Mouse (Mus musculus) C3H10T1/2 (cell line): ENCODE measurements around the gene 3110009E18Rik. TPM values are rescaled to one million over a fixed set of nuclear protein-coding genes. Genes with fewer than 3 reads are reported as not detected.

ENCODE experiments used
- polyA plus RNA-seq, 2 experiments: library from polyadenylated mRNA; unstranded; fragments of >200 nt; fragmentation: generic; extraction: Trizol; gene quantifications; one replicate each; pipeline ENCODE4 v1.2.1; 2012; ENCODE audit warnings: missing spikeins in 2 of 2

3110009E18Rik gene
- 10 to 100 TPM; 15.4 to 17.4 TPM for polyA plus RNA-seq

DNA sequence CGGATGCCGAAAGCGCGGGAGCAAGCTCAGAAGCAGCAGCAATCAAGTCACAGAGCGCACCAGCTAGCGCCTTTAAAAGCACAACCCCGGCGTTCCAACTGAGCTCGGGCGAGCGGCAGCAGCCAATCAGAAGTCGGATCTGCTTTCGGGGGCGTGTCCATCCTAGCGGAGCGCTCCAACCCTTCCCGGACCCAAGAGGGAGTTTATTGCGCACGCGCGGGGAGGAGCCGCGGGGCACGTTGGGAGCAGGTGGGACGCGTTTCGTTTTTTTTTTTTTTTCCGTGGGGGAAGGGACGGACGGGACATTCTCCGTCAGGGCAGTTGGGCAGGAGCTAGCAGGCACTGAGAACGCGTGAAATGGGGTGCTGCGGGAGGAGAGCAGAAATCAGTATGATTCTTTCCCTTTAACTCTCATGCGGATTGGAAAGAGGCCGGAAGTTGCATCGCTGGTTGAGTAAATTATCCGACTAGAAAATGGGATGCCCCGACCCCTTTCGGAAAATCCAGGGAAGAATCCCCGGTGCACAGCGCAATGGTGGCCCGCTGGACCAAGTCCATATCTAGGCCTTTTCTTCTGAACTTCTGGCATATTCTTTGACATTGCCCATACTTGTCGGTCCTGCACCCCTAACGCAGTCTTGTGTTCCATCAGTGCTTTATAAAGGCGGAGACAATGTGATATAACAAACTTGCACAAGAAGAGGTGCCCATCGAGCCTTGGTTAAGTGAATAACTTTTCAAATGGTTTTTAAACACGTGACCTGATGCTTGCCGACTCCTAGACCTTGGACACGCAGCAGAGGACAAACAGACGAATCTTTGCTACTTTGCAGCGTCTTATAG lies at the start of gene 3110009E18Rik, which contains the start of gene Dbi:
Gene 3110009E18Rik, plus strand, starts transcription at position 219 of the 843 bp plus-strand sequence.
Gene Dbi, minus strand, starts transcription at position 110 of the 843 bp plus-strand sequence.

DNA sequence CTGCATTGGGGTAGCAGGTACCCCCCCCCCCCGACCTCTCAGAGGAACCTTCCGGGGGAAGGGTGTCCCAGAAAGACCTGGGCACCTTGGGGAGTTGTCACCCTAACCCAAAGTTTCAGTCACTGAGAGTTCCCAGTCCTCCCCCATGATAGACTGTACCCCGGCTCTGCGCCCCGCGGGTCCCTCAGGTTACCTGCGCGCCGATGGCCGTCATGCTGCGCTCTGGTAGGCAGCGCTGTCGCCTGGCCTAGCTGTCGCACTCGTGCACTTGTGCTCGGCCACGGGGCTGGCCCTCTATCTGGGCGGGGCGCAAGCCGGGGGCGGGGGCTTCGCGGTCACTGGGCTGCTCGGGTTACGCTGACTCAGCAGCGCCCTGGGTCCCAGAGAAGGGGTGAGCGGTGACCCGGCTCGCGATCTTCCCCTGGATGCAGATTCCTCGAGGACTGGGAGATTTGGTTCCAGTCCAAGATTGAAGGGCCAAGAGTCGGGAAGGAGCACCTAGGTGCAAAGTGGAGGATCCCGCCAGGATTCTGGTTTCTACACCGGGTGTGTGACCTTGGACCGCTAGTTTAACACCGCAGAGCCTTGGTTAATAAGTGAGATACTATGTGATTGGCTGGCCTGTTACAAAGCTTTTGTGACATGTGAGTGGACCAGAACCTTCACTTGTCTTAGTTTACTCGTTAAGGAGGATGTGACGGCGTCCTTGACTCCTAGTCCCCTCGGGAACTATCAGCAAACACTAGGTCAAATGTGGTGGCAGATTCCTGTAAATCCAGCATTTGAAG lies 47.3 kb upstream of the 3110009E18Rik start, which contains the start of gene Tmem37:
Gene Tmem37, minus strand, starts transcription at position 556 of the 788 bp plus-strand sequence.

Other genes with a start within 250 kb of the 3110009E18Rik start
- 1 to 10 TPM; 3.8 to 4.1 TPM for gene Tmem177, start 208.0 kb upstream of the 3110009E18Rik start, polyA plus RNA-seq
- gene Cfap221, start 124.0 kb upstream of the 3110009E18Rik start, polyA plus RNA-seq = not detected
- gene Sctr, start 114.3 kb upstream of the 3110009E18Rik start, polyA plus RNA-seq = not detected
- 1 to 10 TPM in 1 of 2 experiments, under 1 TPM in 1; 0.92 to 1.5 TPM for gene Tmem37, start 47.1 kb upstream of the 3110009E18Rik start, polyA plus RNA-seq
- 100 to 1,000 TPM; 171 to 489 TPM for gene Dbi, start 109 bp upstream of the 3110009E18Rik start, polyA plus RNA-seq
- gene Steap3, start 151.5 kb downstream of the 3110009E18Rik start, polyA plus RNA-seq = 100 to 1,000 TPM in 1 of 2 experiments, 10 to 100 TPM in 1; 51.3 to 132 TPM
- gene C1ql2, start 219.4 kb downstream of the 3110009E18Rik start, polyA plus RNA-seq = not detected